Mouse (Mus musculus): Measurements from ENCODE around the gene Prkca.
A peak's percentile ranks its signal among the peaks of the same experiment; 100 is the strongest.

The Prkca gene

GRCm38 (mm10) chr11:108343789-108344462 is at the start of gene Prkca:
Gene Prkca, minus strand, starts transcription at chr11:108343928.
- peak; percentile 91 for DNase-seq (ENCODE audit: low read depth, low spot score)

DNA sequence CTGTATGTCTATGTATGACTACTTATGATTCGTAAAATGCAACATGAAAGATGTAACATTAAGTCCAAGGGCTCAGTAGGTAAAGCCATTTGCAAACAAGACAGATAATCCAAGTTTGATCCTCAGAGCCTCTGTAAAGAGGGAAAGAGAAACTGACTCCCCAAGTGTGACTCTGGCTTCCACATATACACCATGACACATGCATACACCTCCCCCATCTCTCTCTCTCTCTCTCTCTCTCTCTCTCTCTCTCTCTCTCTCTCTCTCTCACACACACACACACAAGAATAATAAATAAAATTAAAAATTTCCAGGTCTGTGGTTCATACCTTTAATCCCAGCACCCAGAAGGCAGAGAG is 41.9 kb upstream of the Prkca start:
- no peak for DNase-seq (ENCODE audit: low read depth, low spot score)

DNA sequence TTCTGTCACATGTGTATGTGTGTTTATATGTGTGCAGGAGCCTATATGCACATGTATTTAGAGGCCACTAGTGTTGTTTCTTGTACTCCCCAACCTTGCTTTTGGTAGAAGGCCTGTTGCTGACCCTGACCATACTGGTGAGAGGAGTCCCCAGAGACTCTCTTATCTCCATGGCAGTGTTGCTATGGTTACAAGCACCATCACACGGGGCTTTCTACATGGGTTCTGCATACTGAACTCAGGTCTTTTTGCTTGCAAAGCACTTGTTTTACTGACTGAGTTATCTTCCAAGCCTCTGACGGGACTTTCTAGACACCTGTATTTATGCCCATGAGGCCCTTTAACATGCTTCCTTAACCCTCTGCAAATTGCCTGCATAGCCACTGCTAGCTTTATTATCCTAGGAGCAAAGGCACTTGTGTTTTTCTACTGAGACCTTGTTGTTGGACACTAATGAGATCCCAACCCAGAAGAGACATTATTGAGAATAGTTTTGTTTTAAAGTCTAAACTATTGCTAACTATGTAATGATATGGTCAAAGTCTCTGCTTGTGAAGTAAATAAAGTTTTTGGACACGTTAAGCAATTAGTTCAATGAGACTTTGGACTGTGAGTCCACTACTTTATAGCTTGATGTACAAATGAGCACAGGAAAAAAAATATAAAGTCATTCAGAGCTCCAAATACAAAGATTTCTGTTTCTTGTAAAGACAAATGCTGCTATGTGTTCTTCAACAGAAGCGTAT is 41.4 kb upstream of the Prkca start:
- DNase-seq (ENCODE audit: low read depth, low spot score), result no peak

- no peak for DNase-seq (ENCODE audit: low read depth, low spot score)
Observed at GRCm38 (mm10) chr11:108382664-108383063, 38.9 kb upstream of the Prkca start.

DNA sequence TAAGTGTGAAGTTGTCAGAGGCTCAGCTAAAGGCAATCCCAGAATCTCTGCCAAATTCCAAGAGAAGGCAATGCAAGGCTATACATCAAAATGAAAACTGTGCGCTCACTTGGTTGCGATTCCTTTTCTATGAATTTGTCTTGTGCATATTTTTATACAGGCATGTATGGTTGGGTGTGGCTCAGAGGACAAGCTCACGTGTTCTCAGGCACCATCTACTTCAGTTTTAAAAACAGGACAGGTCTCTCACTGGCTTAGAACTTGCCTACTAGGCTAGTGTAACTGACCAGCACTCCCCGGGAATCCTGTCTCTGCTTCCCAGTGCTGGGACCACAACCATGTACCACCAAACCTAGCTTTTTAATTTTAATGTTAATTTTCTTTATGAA is 34.6 kb upstream of the Prkca start:
- no peak for DNase-seq (ENCODE audit: low read depth, low spot score)

DNA sequence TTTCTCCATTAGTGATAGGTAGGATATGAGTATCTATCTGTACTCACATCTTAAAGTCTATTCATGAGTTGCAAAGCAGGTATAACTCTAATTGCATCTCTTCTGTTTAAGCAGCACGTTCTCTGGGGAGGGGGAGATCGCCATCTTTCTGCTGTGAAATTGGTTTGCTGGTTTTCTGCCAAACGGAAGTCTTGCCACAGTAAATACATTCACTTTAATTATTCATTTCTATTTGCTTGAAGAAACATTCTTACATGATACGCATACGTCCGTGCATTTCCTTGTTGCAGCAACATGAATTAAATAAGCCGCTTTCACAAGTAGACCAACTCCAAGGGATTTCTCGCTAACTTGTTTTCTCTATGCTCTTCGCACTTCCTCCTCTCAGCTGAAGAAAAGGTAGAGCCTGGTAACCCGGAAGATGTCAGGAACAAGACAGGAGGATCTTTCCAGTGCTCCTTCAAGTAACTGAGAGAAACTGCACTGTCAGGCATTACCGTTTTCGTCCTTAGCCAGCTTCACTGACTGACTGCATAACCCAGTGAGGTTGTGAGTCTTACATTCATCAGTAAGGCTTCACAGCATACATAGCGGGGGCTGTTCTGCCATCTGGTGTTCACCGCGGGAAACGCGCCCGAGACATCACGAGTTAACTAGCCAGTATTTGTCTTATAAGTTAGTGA is 34.1 kb upstream of the Prkca start:
- peak; percentile 42 for DNase-seq (ENCODE audit: low read depth, low spot score)

GRCm38 (mm10) chr11:108376815-108377214 is 33.1 kb upstream of the Prkca start:
- no peak for DNase-seq (ENCODE audit: low read depth, low spot score)

GRCm38 (mm10) chr11:108367046-108367445 is 23.3 kb upstream of the Prkca start:
- no peak for DNase-seq (ENCODE audit: low read depth, low spot score)

DNA sequence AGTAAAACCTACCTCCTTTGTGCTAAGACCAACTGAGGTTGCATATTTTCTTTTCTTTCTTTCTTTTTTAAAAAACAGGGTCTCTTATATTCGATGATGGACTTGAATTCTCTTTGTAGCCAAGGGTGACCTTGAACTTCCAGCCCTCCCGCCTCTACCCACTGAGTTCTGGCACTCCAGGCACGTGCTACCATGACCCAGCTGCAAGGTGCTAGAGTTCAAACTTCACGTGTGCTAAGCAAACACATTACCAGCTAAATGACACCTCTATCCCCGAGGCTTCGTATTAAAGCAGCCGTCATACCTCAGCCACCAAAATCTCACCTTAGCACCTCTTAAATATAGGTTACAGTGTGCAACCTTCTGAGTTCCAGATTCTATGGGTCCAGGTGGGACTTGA is 21.9 kb upstream of the Prkca start:
- DNase-seq (ENCODE audit: low read depth, low spot score), result no peak

GRCm38 (mm10) chr11:108364945-108365589 is 21.3 kb upstream of the Prkca start:
- no peak for DNase-seq (ENCODE audit: low read depth, low spot score)

GRCm38 (mm10) chr11:108363991-108364390 is 20.3 kb upstream of the Prkca start:
- no peak for DNase-seq (ENCODE audit: low read depth, low spot score)

DNA sequence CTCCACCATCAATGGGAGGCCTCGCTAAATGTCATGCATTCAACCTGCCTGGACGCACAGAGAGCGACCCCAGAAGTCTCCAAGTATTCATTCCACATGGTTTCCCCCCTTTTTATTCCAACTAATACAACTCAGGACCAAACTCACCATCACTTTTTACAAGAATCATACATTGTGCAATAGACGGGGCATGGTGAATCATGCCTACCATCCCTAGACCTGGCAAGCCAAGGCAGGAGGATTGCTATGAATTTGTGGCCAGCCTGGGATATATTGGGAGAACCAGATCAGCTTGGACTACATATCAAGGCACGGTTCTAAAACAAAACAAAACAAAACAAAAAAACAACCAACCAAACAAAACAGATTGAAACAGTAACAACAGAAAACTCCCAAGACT is 19.2 kb upstream of the Prkca start:
- DNase-seq (ENCODE audit: low read depth, low spot score), result no peak

GRCm38 (mm10) chr11:108360983-108361382 is 17.3 kb upstream of the Prkca start:
- no peak for DNase-seq (ENCODE audit: low read depth, low spot score)

GRCm38 (mm10) chr11:108358911-108359310 is 15.2 kb upstream of the Prkca start:
- DNase-seq (ENCODE audit: low read depth, low spot score), result no peak

GRCm38 (mm10) chr11:108356020-108356419 is 12.3 kb upstream of the Prkca start:
- DNase-seq (ENCODE audit: low read depth, low spot score), result no peak

GRCm38 (mm10) chr11:108352842-108353388 is 9.2 kb upstream of the Prkca start:
- no peak for DNase-seq (ENCODE audit: low read depth, low spot score)

DNA sequence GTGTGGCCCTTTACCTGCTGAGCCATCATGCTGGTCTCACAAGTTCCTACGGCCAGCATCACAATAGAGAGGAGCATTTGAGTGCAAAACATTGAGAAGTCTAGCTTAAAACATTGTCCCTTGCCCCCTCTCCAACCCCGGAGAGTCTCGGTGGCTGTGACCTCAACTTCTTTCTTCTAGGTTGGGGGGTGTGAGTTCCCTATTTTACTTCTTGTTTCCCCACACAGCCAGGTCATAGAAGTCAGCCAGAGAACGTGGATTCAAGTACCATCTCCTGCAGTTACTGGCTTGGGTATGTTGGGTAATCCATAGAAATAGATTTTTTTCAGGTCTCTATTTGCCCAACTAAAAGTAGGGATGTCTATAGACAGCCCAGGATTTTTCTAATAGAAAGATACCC is 7.1 kb upstream of the Prkca start:
- DNase-seq (ENCODE audit: low read depth, low spot score), result no peak

GRCm38 (mm10) chr11:108345321-108345720 is 1.6 kb upstream of the Prkca start:
- DNase-seq (ENCODE audit: low read depth, low spot score), result no peak

- no peak for DNase-seq (ENCODE audit: low read depth, low spot score)
Observed at GRCm38 (mm10) chr11:108344759-108345158, 1.0 kb upstream of the Prkca start.

GRCm38 (mm10) chr11:108342781-108343768 is 653 bp downstream of the Prkca start, which contains the start of gene Apoh:
Gene Apoh, plus strand, starts transcription at chr11:108343354.
- no peak for DNase-seq (ENCODE audit: low read depth, low spot score)

GRCm38 (mm10) chr11:108341783-108342182 is 1.9 kb downstream of the Prkca start:
- DNase-seq (ENCODE audit: low read depth, low spot score), result no peak

Data from retina, adult 2 months (tissue).